Mouse (Mus musculus) lung, postnatal 0 days (tissue): Measurements from ENCODE around the gene Hapln2.

Experiments
- CTCF ChIP-seq: IDR thresholded peaks from 2 replicates; pipeline ENCODE4 v1.5.1; 2016; ENCODE audit warnings: antibody characterized with exemption, mild to moderate bottlenecking
- EP300 ChIP-seq: IDR thresholded peaks from 2 replicates; pipeline ENCODE4 v1.6.1; 2016; ENCODE audit warnings: antibody characterized with exemption, mild to moderate bottlenecking, control low read depth

DNA sequence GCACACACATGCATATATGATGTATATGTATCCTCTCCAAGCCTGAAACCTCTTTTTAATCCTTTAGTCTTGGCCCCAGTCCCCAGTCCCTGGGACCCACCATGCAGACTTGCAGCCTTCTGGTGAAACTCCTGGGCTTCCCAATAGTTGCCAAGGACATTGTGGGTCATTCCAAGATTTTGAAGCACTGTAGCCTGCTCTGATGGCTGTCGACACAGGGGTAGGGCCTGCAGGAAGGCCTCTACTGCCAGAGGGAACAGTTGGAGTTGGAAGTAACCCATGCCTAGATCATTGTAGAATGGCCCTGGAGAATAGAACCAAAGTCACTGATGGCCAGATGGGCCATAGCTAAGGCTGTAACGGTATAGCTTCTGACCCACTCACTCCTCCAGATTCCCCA, 47.0 kb upstream of the Hapln2 start:
- TF ChIP-seq CTCF, result no peak
- TF ChIP-seq EP300, result no peak
